Mouse (Mus musculus): ENCODE results near the gene A930004D18Rik.
"Not testable (repeated sequence)": the region's sequence is repeated elsewhere in the genome, so short reads cannot be mapped to it uniquely, and the experiment has no call there.

The A930004D18Rik gene

GRCm38 (mm10) chr2:18011226-18011625 lies 26.3 kb downstream of the A930004D18Rik start:
- no peak for DNase-seq (ENCODE audit: low spot score)

- DNase-seq (ENCODE audit: low spot score): no peak
Measured at GRCm38 (mm10) chr2:18005137-18005536, 32.4 kb downstream of the A930004D18Rik start.

GRCm38 (mm10) chr2:18004286-18004685 lies 33.3 kb downstream of the A930004D18Rik start:
- no peak for DNase-seq (ENCODE audit: low spot score)

GRCm38 (mm10) chr2:18002306-18002705 lies 35.2 kb downstream of the A930004D18Rik start:
- DNase-seq (ENCODE audit: low spot score): no peak

GRCm38 (mm10) chr2:17996858-17997257 lies 40.7 kb downstream of the A930004D18Rik start, which contains the start of gene H2al2a:
TSS of gene H2al2a (minus strand) at chr2:17996958.
- DNase-seq (ENCODE audit: low spot score): no peak

- no peak for DNase-seq (ENCODE audit: low spot score)
Measured at GRCm38 (mm10) chr2:17989562-17989961, 48.0 kb downstream of the A930004D18Rik start.

- DNase-seq (ENCODE audit: low spot score): no peak
Measured at GRCm38 (mm10) chr2:17989115-17989514, 48.4 kb downstream of the A930004D18Rik start.

GRCm38 (mm10) chr2:17986694-17987093 lies 50.8 kb downstream of the A930004D18Rik start:
- no peak for DNase-seq (ENCODE audit: low spot score)

- DNase-seq (ENCODE audit: low spot score): no peak
Measured at GRCm38 (mm10) chr2:17984774-17985173, 52.8 kb downstream of the A930004D18Rik start.

GRCm38 (mm10) chr2:17982747-17983146 lies 54.8 kb downstream of the A930004D18Rik start:
- DNase-seq (ENCODE audit: low spot score): no peak

- DNase-seq (ENCODE audit: low spot score): no peak
Measured at GRCm38 (mm10) chr2:17978706-17979105, 58.8 kb downstream of the A930004D18Rik start.

- not testable (repeated sequence) for DNase-seq (ENCODE audit: low spot score)
Measured at GRCm38 (mm10) chr2:17978251-17978650, 59.3 kb downstream of the A930004D18Rik start.

GRCm38 (mm10) chr2:17977645-17978044 lies 59.9 kb downstream of the A930004D18Rik start:
- not testable (repeated sequence) for DNase-seq (ENCODE audit: low spot score)

- DNase-seq (ENCODE audit: low spot score): no peak
Measured at GRCm38 (mm10) chr2:17975601-17976327, 61.8 kb downstream of the A930004D18Rik start.

Data from ovary, postnatal 36 days (tissue).